Mouse (Mus musculus) cerebellum, adult 9-11 months (tissue): Measurements from ENCODE around the gene Tpp1.
A peak's percentile ranks its signal among the peaks of the same experiment; 100 is the strongest.

ENCODE experiments used
- DNase-seq: peaks from one replicate; pipeline ENCODE4 v3.0.0; 2022

The Tpp1 gene

GRCm38 (mm10) chr7:105751491-105752433 is at the start of gene Tpp1:
TSS of gene Tpp1 (minus strand) at chr7:105752235.
- peak; percentile 97 for DNase-seq

GRCm38 (mm10) chr7:105796972-105797371 is 44.9 kb upstream of the Tpp1 start:
- no peak for DNase-seq

- no peak for DNase-seq
Observed at GRCm38 (mm10) chr7:105795759-105796366, 43.8 kb upstream of the Tpp1 start.

GRCm38 (mm10) chr7:105793701-105794100 is 41.7 kb upstream of the Tpp1 start:
- no peak for DNase-seq

GRCm38 (mm10) chr7:105791147-105791546 is 39.1 kb upstream of the Tpp1 start:
- DNase-seq: no peak

GRCm38 (mm10) chr7:105787285-105788140 is 35.5 kb upstream of the Tpp1 start, which contains the start of gene Dchs1:
TSS of gene Dchs1 (minus strand) at chr7:105787654.
- no peak for DNase-seq

- no peak for DNase-seq
Observed at GRCm38 (mm10) chr7:105786506-105787284, 34.7 kb upstream of the Tpp1 start.

GRCm38 (mm10) chr7:105784556-105784955 is 32.5 kb upstream of the Tpp1 start:
- DNase-seq: no peak

- no peak for DNase-seq
Observed at GRCm38 (mm10) chr7:105783861-105784260, 31.8 kb upstream of the Tpp1 start.

GRCm38 (mm10) chr7:105778553-105779265 is 26.7 kb upstream of the Tpp1 start:
- DNase-seq: no peak

- no peak for DNase-seq
Observed at GRCm38 (mm10) chr7:105777797-105778552, 25.9 kb upstream of the Tpp1 start.

- DNase-seq: no peak
Observed at GRCm38 (mm10) chr7:105777316-105777715, 25.3 kb upstream of the Tpp1 start.

- DNase-seq: no peak
Observed at GRCm38 (mm10) chr7:105776026-105776425, 24.0 kb upstream of the Tpp1 start.

- DNase-seq: no peak
Observed at GRCm38 (mm10) chr7:105774661-105775060, 22.6 kb upstream of the Tpp1 start.

- no peak for DNase-seq
Observed at GRCm38 (mm10) chr7:105773041-105773440, 21.0 kb upstream of the Tpp1 start.

- no peak for DNase-seq
Observed at GRCm38 (mm10) chr7:105772331-105772730, 20.3 kb upstream of the Tpp1 start.

GRCm38 (mm10) chr7:105769959-105770358 is 17.9 kb upstream of the Tpp1 start:
- DNase-seq: no peak

GRCm38 (mm10) chr7:105767729-105768165 is 15.7 kb upstream of the Tpp1 start:
- DNase-seq: no peak

- DNase-seq: no peak
Observed at GRCm38 (mm10) chr7:105764331-105764730, 12.3 kb upstream of the Tpp1 start.

GRCm38 (mm10) chr7:105762517-105763270 is 10.7 kb upstream of the Tpp1 start:
- no peak for DNase-seq
